Comparison of ENCODE assay signal across 8 mouse cellular contexts in genomic region chr9:72170235-72170634, GRCm38 (mm10). TPM values are rescaled to one million over a fixed set of nuclear protein-coding genes. Genes with fewer than 3 reads are reported as not detected.
DNase-seq lines count a peak whose midpoint lies in the region; ATAC-seq lines count a peak whose summit lies in the region.

No protein-coding gene starts in this region.

- no peaks in the 10 kb centered on the region for H3K36me3 ChIP-seq in kidney, embryonic 15.5 days
- H3K36me3 ChIP-seq in embryonic facial prominence, embryonic 13.5 days: no peaks in the 10 kb centered on the region
- H3K36me3 ChIP-seq in intestine, embryonic 16.5 days (ENCODE audit: control insufficient read depth, insufficient read depth, low read length): no peaks in the 10 kb centered on the region
- H3K36me3 ChIP-seq in neural tube, embryonic 11.5 days (ENCODE audit: control insufficient read depth, insufficient read depth, low read length): no peaks in the 10 kb centered on the region

- H3K27ac ChIP-seq in kidney, embryonic 15.5 days: peak overlapping the region; percentile 41; the same call in 1 of the 2 replicates
- no peak overlapping the region for H3K27ac ChIP-seq in embryonic facial prominence, embryonic 13.5 days
- H3K27ac ChIP-seq in intestine, embryonic 16.5 days (ENCODE audit: low read length): no peak overlapping the region
- no peak overlapping the region for H3K27ac ChIP-seq in neural tube, embryonic 11.5 days (ENCODE audit: low read depth, low read length)

- no peaks in the 10 kb centered on the region for H3K9me3 ChIP-seq in kidney, embryonic 15.5 days (replicated peaks)
- no peaks in the 10 kb centered on the region for H3K9me3 ChIP-seq in embryonic facial prominence, embryonic 13.5 days
- no peaks in the 10 kb centered on the region for H3K9me3 ChIP-seq in intestine, embryonic 16.5 days (ENCODE audit: control insufficient read depth, low read length)
- no peaks in the 10 kb centered on the region for H3K9me3 ChIP-seq in neural tube, embryonic 11.5 days (ENCODE audit: control insufficient read depth, low read length)

- H3K4me1 ChIP-seq in kidney, embryonic 15.5 days: peaks cover 13% of the 10 kb centered on the region
- peaks cover 13% of the 10 kb centered on the region for H3K4me1 ChIP-seq in embryonic facial prominence, embryonic 13.5 days
- H3K4me1 ChIP-seq in intestine, embryonic 16.5 days (ENCODE audit: control insufficient read depth, insufficient read depth, low read length): peaks cover 3% of the 10 kb centered on the region; the same call in 1 of the 2 replicates
- peaks cover 3% of the 10 kb centered on the region; the same call in 1 of the 2 replicates for H3K4me1 ChIP-seq in neural tube, embryonic 11.5 days (ENCODE audit: control insufficient read depth, insufficient read depth, low read length)

- H3K9ac ChIP-seq in kidney, embryonic 15.5 days: peak overlapping the region; percentile 37; the same call in 1 of the 2 replicates
- H3K9ac ChIP-seq in embryonic facial prominence, embryonic 13.5 days: peak overlapping the region; percentile 64; the same call in 1 of the 2 replicates
- peak overlapping the region; percentile 7; the same call in 1 of the 2 replicates for H3K9ac ChIP-seq in intestine, embryonic 16.5 days (ENCODE audit: low read depth, low read length)
- peak overlapping the region; percentile 0 for H3K9ac ChIP-seq in neural tube, embryonic 11.5 days (ENCODE audit: low read length)

- no peak for ATAC-seq in kidney, embryonic 15.5 days (replicated peaks; ENCODE audit: low FRiP score)
- no peak for ATAC-seq in embryonic facial prominence, embryonic 13.5 days (ENCODE audit: insufficient number of reproducible peaks, insufficient read depth, low FRiP score, low TSS enrichment, low read depth)
- peak; percentile 56; the same call in 1 of the 2 replicates for ATAC-seq in intestine, embryonic 16.5 days
- peak; percentile 65 for ATAC-seq in neural tube, embryonic 11.5 days (ENCODE audit: insufficient read depth, low FRiP score, low TSS enrichment)

- no peaks in the 10 kb centered on the region for H3K27me3 ChIP-seq in kidney, embryonic 15.5 days
- no peaks in the 10 kb centered on the region for H3K27me3 ChIP-seq in embryonic facial prominence, embryonic 13.5 days
- H3K27me3 ChIP-seq in intestine, embryonic 16.5 days (replicated peaks; ENCODE audit: control insufficient read depth, insufficient read depth, low read length): no peaks in the 10 kb centered on the region
- no peaks in the 10 kb centered on the region for H3K27me3 ChIP-seq in neural tube, embryonic 11.5 days (ENCODE audit: control insufficient read depth, insufficient read depth, low read length)

- whole genome bisulfite sequencing in kidney, embryonic 15.5 days: 10% methylated on average over 9 of the region's 9 CpGs
- WGBS in embryonic facial prominence, embryonic 13.5 days: 5% methylated on average over 9 of the region's 9 CpGs
- 9% methylated on average over 9 of the region's 9 CpGs for WGBS in intestine, embryonic 16.5 days
- WGBS in neural tube, embryonic 11.5 days: 13% methylated on average over 9 of the region's 9 CpGs

- peak overlapping the region; percentile 61 for H3K4me2 ChIP-seq in kidney, embryonic 15.5 days
- peak overlapping the region; percentile 67 for H3K4me2 ChIP-seq in embryonic facial prominence, embryonic 13.5 days
- peak overlapping the region; percentile 35 for H3K4me2 ChIP-seq in intestine, embryonic 16.5 days (ENCODE audit: low read depth, low read length)
- H3K4me2 ChIP-seq in neural tube, embryonic 11.5 days (ENCODE audit: low read depth): peak overlapping the region; percentile 41

- no peak for DNase-seq in kidney, postnatal 4 days
- DNase-seq in neural tube, embryonic 11.5 days (ENCODE audit: low spot score): no peak
- DNase-seq in adipocyte (ENCODE audit: low spot score): no peak
- no peak for DNase-seq in urinary bladder, postnatal 14 days (ENCODE audit: low spot score)
- no peak for DNase-seq in cerebellum, postnatal 14 days

- peak overlapping the region; percentile 41 for H3K4me3 ChIP-seq in kidney, embryonic 15.5 days (replicated peaks)
- peak overlapping the region; percentile 40 for H3K4me3 ChIP-seq in embryonic facial prominence, embryonic 13.5 days
- peak overlapping the region; percentile 18 for H3K4me3 ChIP-seq in intestine, embryonic 16.5 days (ENCODE audit: low read length)
- H3K4me3 ChIP-seq in neural tube, embryonic 11.5 days (ENCODE audit: low read depth, low read length): peak overlapping the region; percentile 17

RNA-seq across cellular contexts. Expression of gene Tcf12, which starts 58.6 kb away (rescaled TPM):
- 69.8 and 70.0 TPM in 2 replicates for polyA plus RNA-seq in kidney, embryonic 15.5 days (2015; fragmentation: Nextera tagmentation; extraction: Ambion mirVana)
- polyA plus RNA-seq in embryonic facial prominence, embryonic 13.5 days (2015; fragmentation: Nextera tagmentation; extraction: Ambion mirVana): 129 and 143 TPM in 2 replicates
- 23.9 and 26.0 TPM in 2 replicates for polyA plus RNA-seq in intestine, embryonic 16.5 days (2015; fragmentation: Nextera tagmentation; extraction: Ambion mirVana)
- polyA plus RNA-seq in neural tube, embryonic 11.5 days (2014; fragmentation: Nextera tagmentation; extraction: Ambion mirVana): 209 and 219 TPM in 2 replicates

Comparison
In these comparisons a context has a peak if more than half of its experiments do, and no peak if none do; other contexts are left out.
1. ATAC-seq: peak in intestine, embryonic 16.5 days (single experiment) and neural tube, embryonic 11.5 days (single experiment); none in kidney, embryonic 15.5 days (single experiment) and embryonic facial prominence, embryonic 13.5 days (single experiment).
2. H3K9ac ChIP-seq: peak in every context shown above with its lines; median percentile 64 in embryonic facial prominence, embryonic 13.5 days; 37 in kidney, embryonic 15.5 days; 7 in intestine, embryonic 16.5 days; 0 in neural tube, embryonic 11.5 days.
3. Peak in every context shown above with its lines, with median percentiles within 50 percentile points of each other: H3K4me2 ChIP-seq and H3K4me3 ChIP-seq.